Mouse (Mus musculus) megakaryocyte-erythroid progenitor cell, adult 5-6 weeks (primary cell): Measurements from ENCODE around the gene Dclk1. TPM values are rescaled to one million over a fixed set of nuclear protein-coding genes. Genes with fewer than 3 reads are reported as not detected.

ENCODE experiments used
- ATAC-seq: replicated peaks from 2 replicates; pipeline ENCODE4 v1.8.0; 2016; ENCODE audit warnings: mild to moderate bottlenecking, inconsistent platforms; ENCODE audit not compliant: severe bottlenecking, poor library complexity, low FRiP score, low TSS enrichment
- total RNA-seq, 2 experiments: library from RNA; stranded (forward) in 1 of 2; stranded (reverse) in 1 of 2; fragments of 200-1000, 215-1000 nt in 1 of 2; fragments of >200 nt in 1 of 2; fragmentation: Nextera tagmentation in 1 of 2; gene quantifications; 2 replicates each; pipeline ENCODE4 v1.2.3; 2014 to 2017

The Dclk1 gene
- total RNA-seq, 2 experiments from 2014 or later, result not detected

- no peak for ATAC-seq
These were observed 78.4 kb downstream of the Dclk1 start for GRCm38 (mm10) chr3:55320572-55320971.

DNA sequence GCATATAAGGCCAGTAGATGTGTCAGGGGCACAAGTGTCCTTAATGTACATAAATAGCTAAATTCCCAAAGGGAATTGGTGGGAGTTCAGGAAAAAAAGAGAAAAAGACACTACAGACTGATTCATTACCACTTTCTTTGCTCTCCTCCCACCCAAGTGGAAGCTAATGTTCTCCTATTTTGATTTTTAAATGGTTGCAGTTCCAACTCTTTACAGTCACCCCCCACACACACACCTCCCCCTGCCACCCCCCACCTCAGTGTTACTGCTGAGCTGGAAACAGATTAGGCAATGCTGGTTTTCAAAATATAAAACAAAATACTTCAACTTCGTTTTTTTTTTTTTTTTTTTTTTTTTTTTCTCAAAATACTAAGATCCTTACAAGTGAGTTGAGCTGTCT, 81.9 kb downstream of the Dclk1 start:
- ATAC-seq, result no peak

GRCm38 (mm10) chr3:55330496-55330895, 88.3 kb downstream of the Dclk1 start:
- no peak for ATAC-seq

- no peak for ATAC-seq
These were observed 89.5 kb downstream of the Dclk1 start for GRCm38 (mm10) chr3:55331694-55332093.

DNA sequence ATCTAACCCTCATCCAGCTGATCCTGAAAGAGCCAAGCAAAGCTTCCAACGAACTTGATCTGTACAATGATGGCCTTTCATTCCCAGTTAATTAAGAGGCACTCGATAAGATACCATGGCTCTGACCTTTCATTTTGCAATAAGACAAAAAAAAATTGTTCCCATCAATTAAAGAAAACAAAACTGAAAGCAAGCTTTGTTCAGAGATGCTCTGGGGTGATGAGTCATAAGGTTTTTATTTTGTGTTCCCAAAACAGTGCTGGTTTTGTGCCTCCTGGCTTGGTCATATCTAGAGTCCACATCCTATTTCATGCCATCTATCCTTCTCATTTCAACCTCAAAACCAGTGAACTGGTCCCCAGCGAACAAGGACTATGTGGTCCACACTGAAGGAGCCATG, 91.3 kb downstream of the Dclk1 start:
- ATAC-seq, result no peak

DNA sequence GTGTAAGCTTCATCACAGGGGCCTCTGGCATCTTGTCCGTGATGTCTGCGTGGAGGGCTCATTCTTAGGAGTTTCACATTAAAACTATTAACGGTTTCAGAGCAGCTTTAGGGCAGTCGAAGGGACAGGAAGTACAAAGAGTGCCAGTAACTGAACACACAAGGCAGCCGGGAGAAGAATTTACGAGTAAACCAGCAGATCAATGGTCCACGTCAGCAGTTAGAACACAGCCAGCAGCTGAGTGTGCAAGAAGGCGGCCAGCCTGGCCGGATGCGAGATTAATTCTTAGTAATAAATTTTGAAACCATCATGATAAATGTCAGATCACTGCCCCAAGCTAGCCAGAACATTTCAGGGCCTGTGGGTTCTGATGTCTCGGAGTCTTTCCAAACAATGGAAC, 94.7 kb downstream of the Dclk1 start:
- no peak for ATAC-seq

GRCm38 (mm10) chr3:55337671-55338070, 95.5 kb downstream of the Dclk1 start:
- ATAC-seq, result no peak

GRCm38 (mm10) chr3:55342445-55342844, 100.3 kb downstream of the Dclk1 start:
- no peak for ATAC-seq

- no peak for ATAC-seq
These were observed 105.3 kb downstream of the Dclk1 start for GRCm38 (mm10) chr3:55347371-55348025.

DNA sequence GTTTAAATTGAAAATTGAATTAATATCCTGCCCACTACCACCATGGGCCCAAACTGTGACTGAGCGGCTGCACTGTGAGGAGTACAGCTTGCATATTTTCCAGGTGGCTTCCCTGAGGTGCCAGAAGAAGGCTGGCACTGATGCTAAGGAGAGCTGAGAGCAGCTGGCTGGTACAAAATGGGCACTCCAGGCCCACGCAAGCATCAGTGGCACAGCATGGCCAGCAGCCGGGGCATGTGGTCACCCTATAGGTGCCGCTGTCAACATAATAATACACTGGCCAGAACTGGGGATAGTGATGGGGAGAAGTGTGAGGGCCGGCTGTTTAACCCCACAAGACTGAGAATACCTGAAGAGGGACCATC, 105.8 kb downstream of the Dclk1 start:
- no peak for ATAC-seq

- no peak for ATAC-seq
These were observed 108.0 kb downstream of the Dclk1 start for GRCm38 (mm10) chr3:55350194-55350593.

DNA sequence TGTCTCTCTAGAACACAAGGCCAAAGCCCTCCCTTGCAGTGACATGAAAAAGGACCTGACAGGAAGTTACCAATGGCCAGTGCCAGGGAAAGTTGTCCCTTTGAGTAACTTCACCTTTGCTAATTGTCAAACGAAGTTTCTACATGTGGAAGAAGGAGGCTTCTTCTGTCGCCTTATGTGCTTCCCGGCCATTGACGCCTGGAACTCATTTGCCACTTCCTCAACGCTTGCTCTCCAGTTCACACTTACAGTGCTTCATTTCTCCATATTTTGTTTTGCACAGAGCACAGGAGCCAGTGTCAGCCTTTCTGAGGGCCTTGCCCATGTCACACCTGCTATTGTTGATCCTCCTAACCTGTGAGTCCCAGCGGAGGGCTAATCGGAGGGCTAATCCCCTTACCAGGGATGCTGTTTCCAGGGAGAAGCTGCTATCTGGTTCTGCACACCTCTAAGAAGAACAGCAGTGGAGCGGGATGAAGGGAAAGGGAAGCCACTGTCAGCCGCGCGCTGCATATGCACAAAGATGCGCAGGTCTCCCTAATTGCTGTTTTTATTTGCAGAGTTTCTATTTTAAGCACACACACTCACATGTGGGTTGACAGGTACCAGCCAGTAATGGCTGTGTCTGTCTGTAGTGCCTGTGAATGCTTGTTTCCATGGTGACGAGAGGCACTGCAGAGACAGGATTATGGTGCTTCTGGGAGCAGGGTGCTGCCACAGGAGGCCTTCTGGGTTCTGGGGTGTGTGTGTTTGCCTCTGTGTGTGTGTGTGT, 109.3 kb downstream of the Dclk1 start:
- ATAC-seq, result no peak

DNA sequence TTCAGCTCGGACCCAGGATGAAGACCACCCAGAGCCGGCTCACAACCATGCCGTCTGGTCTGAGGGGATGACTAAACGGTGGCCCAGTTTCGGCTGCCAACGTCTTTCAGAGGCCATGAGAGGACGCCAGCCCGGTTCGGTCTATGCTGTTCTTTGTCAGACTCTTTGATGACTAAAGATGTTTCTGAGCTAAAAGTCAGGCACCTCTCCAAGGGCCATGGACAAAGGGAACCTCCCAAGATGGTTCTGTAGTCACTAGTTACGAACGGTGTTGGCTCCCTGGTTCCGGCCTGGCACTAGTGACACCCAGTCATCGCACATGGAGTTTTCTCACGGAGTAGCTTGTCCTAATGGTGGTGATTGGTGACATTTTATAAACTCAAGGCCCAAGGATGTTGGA, 110.4 kb downstream of the Dclk1 start:
- ATAC-seq, result no peak

DNA sequence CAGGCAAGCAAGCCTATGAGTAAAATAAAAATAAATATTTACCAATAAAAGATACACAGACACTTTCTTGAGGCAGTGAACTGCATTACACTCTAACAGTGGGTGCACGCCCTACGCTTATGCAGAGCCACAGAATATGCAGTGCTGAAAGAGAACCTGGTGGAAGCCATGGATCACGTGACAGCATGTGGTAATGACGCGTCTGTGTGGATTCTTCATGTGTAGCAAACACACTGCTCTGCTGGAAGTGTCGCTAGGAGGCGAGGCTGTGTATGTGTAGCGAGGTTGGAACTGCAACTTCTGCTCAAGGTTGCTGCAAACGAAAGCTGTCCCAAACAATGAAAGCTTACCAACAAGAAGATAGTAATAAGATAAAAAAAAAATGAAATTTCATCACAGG, 111.0 kb downstream of the Dclk1 start:
- no peak for ATAC-seq

DNA sequence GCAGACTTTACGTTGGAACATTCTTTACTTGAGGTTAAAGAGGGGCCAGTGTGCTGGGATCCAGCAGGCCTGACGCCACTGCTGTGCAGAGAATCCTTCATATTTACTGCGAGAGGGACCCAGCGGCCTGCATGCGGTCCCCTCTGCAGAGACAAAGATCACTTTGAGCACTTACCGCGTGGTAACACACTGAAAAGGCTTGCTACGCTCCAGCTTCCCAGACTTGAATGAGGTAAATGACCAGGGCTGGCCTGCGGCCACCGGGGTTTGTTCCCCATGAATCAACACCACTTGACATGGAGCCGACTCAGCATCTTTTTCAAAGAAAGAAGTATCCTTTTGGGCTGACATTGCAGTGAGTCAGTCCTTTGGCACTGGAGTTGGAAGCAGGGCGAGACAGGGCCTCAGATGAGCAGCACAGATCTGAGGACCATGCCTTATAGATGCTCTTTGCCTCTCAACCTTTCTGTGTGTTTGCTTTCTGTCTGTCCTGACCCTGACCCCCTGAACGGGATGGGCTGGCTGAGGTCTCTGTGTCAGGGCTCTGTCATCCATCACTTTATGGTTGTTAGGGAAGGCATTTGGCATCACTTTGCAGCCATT, 111.8 kb downstream of the Dclk1 start:
- no peak for ATAC-seq

DNA sequence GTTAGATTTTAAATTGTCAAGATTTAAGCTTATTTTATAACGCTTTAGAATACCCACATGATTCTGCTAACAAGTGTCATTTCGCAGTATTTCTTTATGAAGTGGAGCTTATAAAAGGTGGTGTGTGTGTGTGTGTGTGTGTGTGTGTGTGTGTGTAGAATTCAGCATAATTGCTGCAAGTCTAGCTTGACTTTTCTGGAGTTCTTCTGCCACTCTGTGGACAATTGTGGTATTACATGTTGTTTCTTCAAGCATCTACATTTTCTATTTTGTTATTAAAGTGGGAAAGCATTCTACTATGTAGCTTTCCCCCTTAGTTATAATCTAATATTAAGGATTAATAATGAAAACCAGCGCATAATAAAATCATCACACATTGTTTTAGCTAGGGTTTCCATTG, 112.6 kb downstream of the Dclk1 start:
- ATAC-seq, result no peak

GRCm38 (mm10) chr3:55358486-55358885, 116.3 kb downstream of the Dclk1 start:
- no peak for ATAC-seq

GRCm38 (mm10) chr3:55360836-55361235, 118.7 kb downstream of the Dclk1 start:
- no peak for ATAC-seq

DNA sequence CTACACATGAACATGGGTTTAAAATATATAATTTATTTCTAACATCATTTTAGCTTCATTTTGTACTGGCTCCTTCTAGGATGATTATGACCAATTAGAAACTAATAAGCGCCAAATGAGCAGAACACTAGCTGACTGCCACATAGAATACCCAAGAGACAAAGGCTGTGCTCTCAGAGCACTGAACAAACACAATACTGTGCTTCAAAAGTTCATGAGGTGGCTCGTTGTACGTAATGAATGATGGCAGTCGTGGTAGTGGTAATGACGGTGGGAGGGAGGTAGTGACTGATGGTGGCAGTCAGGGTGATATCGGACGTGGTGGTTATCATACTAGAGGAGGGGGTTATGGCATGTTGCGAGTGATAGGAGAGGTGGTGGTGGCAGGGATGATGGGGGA, 125.0 kb downstream of the Dclk1 start:
- no peak for ATAC-seq

GRCm38 (mm10) chr3:55369156-55369555, 127.0 kb downstream of the Dclk1 start:
- no peak for ATAC-seq

- ATAC-seq, result no peak
These were observed 131.5 kb downstream of the Dclk1 start for GRCm38 (mm10) chr3:55373689-55374088.
